Mouse (Mus musculus) heart, embryonic 14.5 days (tissue): ENCODE data around the gene Olfr1290. TPM values are rescaled to one million over a fixed set of nuclear protein-coding genes. Genes with fewer than 3 reads are reported as not detected.

Experiments used
- ATAC-seq: fragments of 200-750 bp; cut with Nextera tagmentation; 2 replicates; pipeline ENCODE4 v1.8.0; 2017; ENCODE audit warnings: low read depth, moderate TSS enrichment; ENCODE audit not compliant: insufficient number of reproducible peaks, insufficient read depth, low FRiP score
- H3K27ac ChIP-seq, 2 experiments: fragments of 200-500 bp in 1 of 2; fragments of 300-500 bp in 1 of 2; sonication (generic) in 1 of 2; replicated peaks in 1 of 2; 2 replicates each; pipeline ENCODE4 v1.5.1; 2012 to 2014; ENCODE audit warnings: low read depth in 2 of 2, low read length in 2 of 2, control low read depth in 1 of 2, mild to moderate bottlenecking in 1 of 2, mixed read lengths in 1 of 2; ENCODE audit not compliant: control insufficient read depth in 1 of 2, insufficient read depth in 1 of 2
- H3K27me3 ChIP-seq: fragments of 300-500 bp; sonication (generic); 2 replicates; pipeline ENCODE4 v1.6.1; 2014; ENCODE audit warnings: mild to moderate bottlenecking, low read length, control low read depth; ENCODE audit not compliant: control insufficient read depth, insufficient read depth
- H3K36me3 ChIP-seq: fragments of 300-500 bp; sonication (generic); 2 replicates; pipeline ENCODE4 v1.6.1; 2014; ENCODE audit warnings: mild to moderate bottlenecking, control low read depth, low read length, mixed read lengths; ENCODE audit not compliant: control insufficient read depth, insufficient read depth
- H3K4me1 ChIP-seq, 2 experiments: fragments of 200-500 bp in 1 of 2; fragments of 300-500 bp in 1 of 2; sonication (generic) in 1 of 2; 2 replicates each; pipeline ENCODE4 v1.6.1; 2012 to 2014; ENCODE audit warnings: low read length in 2 of 2, control low read depth in 1 of 2, mixed read lengths in 1 of 2; ENCODE audit not compliant: control insufficient read depth in 2 of 2, insufficient read depth in 2 of 2
- H3K4me2 ChIP-seq: fragments of 300-500 bp; sonication (generic); 2 replicates; pipeline ENCODE4 v1.6.1; 2014; ENCODE audit warnings: mild to moderate bottlenecking, low read length
- H3K4me3 ChIP-seq, 2 experiments: fragments of 200-500 bp in 1 of 2; fragments of 300-500 bp in 1 of 2; sonication (generic) in 1 of 2; 2 replicates each; pipeline ENCODE4 v1.5.1; 2012 to 2014; ENCODE audit warnings: low read length in 2 of 2, mild to moderate bottlenecking in 2 of 2, control low read depth in 1 of 2, low read depth in 1 of 2, moderate library complexity in 1 of 2; ENCODE audit not compliant: control insufficient read depth in 1 of 2, insufficient read depth in 1 of 2
- H3K9ac ChIP-seq: fragments of 300-500 bp; sonication (generic); 2 replicates; pipeline ENCODE4 v1.6.1; 2014; ENCODE audit warnings: mild to moderate bottlenecking, low read length
- H3K9me3 ChIP-seq: fragments of 300-500 bp; sonication (generic); 2 replicates; pipeline ENCODE4 v1.6.1; 2016; ENCODE audit warnings: low read length, control low read depth; ENCODE audit not compliant: control insufficient read depth
- WGBS: fragments of 180-500 bp; shearing (Covaris S2); extraction: QIAGEN DNeasy Blood & Tissue Kit; methylation state at CpG from one replicate; pipeline ENCODE4 v1.1.7; 2014; 5-methylcytosine and 5-hydroxymethylcytosine counted together
- polyA plus RNA-seq: library from polyadenylated mRNA; unstranded; fragments of >200 nt; fragmentation: Nextera tagmentation; extraction: Ambion mirVana; gene quantifications from 2 replicates; pipeline ENCODE4 v1.2.1, GENCODE M21; 2014

Olfr1290 gene
- not detected in 2 replicates for polyA plus RNA-seq

DNA sequence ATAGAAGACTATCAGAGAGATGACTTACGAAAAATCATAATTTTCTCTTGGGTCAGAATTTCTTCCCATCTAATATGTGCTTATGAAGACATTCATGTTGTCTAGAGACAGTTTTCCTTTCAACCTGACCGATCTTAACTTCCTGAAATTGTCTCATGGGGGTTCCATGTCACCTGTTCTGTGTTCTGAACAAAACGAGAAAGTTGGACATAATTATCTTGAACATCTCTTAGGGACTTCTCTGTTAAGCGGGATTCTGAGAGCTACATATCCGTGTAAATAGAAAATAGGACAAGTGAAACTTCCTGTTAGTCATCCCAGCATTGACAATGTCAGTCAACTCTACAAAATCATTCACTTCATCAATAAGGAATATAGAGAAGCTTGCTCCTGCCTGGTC, at the start of gene Olfr1290:
Gene Olfr1290, minus strand, starts transcription at position 101 of the 400 bp plus-strand sequence.
- Histone ChIP-seq H3K27me3 (no peaks in the 10 kb centered on the region), H3K9me3 (no peaks in the 10 kb centered on the region), H3K9ac (no peak within 1 kb of the TSS), H3K4me3 (no peak within 1 kb of the TSS), H3K4me2 (no peak within 1 kb of the TSS), H3K4me1 (no peaks in the 10 kb centered on the region), H3K36me3 (no peaks in the 10 kb centered on the region), H3K27ac (no peak within 1 kb of the TSS)
- 64% methylated on average over 5 of the region's 5 CpGs for WGBS
- ATAC-seq = no peak

DNA sequence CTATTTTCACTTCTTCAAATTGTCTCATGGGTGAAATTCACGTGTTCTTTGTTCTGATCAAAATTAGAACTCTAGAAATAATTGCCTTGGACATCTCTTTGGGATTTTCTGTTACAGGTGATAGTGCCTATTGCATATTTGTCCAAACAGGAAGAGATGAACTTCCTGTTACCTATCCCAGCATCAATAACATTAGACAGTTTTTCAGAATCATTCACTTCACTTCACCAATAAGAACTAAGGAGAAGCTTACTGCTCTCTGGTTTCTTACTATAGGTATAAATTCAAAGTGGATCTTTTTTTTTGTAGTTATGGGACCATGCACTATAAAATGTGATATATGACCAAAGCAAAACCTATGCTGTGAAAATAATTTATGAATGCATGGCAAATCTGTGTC, 46.6 kb upstream of the Olfr1290 start, which contains the start of gene Olfr1294:
Gene Olfr1294, minus strand, starts transcription at position 101 of the 400 bp plus-strand sequence.
- H3K9ac ChIP-seq = no peak within 1 kb of the TSS
- WGBS = 40% methylated on average over 1 of the region's 1 CpGs
- no peak for ATAC-seq
- no peaks in the 10 kb centered on the region for H3K27me3 ChIP-seq
- no peak within 1 kb of the TSS for H3K4me2 ChIP-seq
- no peaks in the 10 kb centered on the region for H3K4me1 ChIP-seq
- H3K9me3 ChIP-seq = no peaks in the 10 kb centered on the region
- H3K4me3 ChIP-seq = no peak within 1 kb of the TSS
- no peaks in the 10 kb centered on the region for H3K36me3 ChIP-seq
- H3K27ac ChIP-seq = no peak within 1 kb of the TSS

DNA sequence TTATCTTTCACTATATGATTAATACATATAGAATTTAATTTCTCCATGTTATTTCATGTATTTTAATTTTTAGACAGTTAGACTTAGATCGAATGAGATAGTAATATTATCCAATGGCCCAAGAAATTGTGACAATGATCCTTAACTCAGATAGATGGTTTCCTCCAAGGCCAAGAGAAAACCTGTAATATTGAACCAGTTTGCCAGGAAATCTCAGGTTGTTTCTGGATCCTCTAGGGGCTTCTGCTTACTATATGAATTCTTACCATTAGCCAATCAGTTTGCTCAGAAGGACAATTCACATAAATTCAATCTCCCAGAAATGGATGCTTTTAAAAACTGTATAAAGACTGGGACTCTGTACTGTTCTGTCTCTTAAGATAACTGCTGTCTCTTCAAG, 31.3 kb upstream of the Olfr1290 start, which contains the start of gene Olfr1293-ps:
Gene Olfr1293-ps, plus strand, starts transcription at position 301 of the 400 bp plus-strand sequence.
- Histone ChIP-seq H3K27me3 (no peaks in the 10 kb centered on the region), H3K4me1 (no peaks in the 10 kb centered on the region), H3K9me3 (peaks cover 1% of the 10 kb centered on the region; the same call in 1 of the 2 replicates), H3K9ac (no peak within 1 kb of the TSS), H3K27ac (no peak within 1 kb of the TSS), H3K4me3 (no peak within 1 kb of the TSS), H3K4me2 (no peak within 1 kb of the TSS), H3K36me3 (no peaks in the 10 kb centered on the region)
- no peak for ATAC-seq
- 82% methylated on average over 1 of the region's 1 CpGs for WGBS

DNA sequence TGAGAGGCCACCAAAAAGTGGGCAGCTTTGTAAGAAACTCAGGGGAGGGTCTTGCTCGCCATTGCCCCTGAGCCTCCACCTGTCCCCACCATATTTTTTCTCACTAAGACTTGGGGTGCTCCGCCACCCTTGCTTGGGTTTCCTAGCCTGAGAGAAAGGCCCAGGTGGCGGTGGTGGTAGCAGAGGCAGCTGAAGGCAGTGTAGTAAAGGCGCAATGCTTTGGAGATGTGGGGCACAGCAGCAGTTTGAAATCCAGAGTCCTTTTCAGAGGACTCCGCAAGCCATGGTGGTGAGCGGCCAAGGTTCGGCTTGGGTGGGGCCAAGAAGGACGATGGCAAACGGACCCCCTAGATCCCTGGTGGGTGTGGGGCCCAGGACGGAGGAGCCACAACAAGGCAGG, 23.8 kb upstream of the Olfr1290 start:
- H3K4me1 ChIP-seq = no peaks in the 10 kb centered on the region
- H3K27me3 ChIP-seq = no peaks in the 10 kb centered on the region
- WGBS = 81% methylated on average over 10 of the region's 10 CpGs
- no peak overlapping the region for H3K4me2 ChIP-seq
- H3K4me3 ChIP-seq = no peak overlapping the region
- no peak for ATAC-seq
- no peak overlapping the region for H3K9ac ChIP-seq
- no peaks in the 10 kb centered on the region for H3K36me3 ChIP-seq
- H3K9me3 ChIP-seq = peaks cover 6% of the 10 kb centered on the region; the same call in 1 of the 2 replicates
- H3K27ac ChIP-seq = no peak overlapping the region

DNA sequence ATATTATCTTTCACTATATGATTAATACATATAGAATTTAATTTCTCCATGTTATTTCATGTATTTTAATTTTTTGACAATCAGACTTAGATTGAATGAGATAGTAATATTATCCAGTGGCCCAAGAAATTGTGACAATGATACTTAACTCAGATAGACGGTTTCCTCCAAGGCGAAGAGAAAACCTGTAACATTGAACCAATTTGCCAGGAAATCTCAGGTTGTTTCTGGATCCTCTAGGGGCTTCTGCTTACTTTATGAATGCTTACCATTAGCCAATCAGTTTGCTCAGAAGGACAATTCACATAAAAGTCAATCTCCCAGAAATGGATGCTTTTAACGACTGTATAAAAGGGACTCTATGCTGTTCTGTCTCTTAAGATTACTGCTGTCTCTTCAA, 3.3 kb upstream of the Olfr1290 start, which contains the start of gene Olfr1291-ps1:
Gene Olfr1291-ps1, plus strand, starts transcription at position 301 of the 400 bp plus-strand sequence.
- H3K9me3 ChIP-seq = no peaks in the 10 kb centered on the region
- H3K27ac ChIP-seq = no peak within 1 kb of the TSS
- no peak for ATAC-seq
- H3K36me3 ChIP-seq = no peaks in the 10 kb centered on the region
- no peak within 1 kb of the TSS for H3K4me3 ChIP-seq
- H3K4me1 ChIP-seq = no peaks in the 10 kb centered on the region
- H3K27me3 ChIP-seq = no peaks in the 10 kb centered on the region
- 88% methylated on average over 3 of the region's 3 CpGs for WGBS
- no peak within 1 kb of the TSS for H3K9ac ChIP-seq
- no peak within 1 kb of the TSS for H3K4me2 ChIP-seq

DNA sequence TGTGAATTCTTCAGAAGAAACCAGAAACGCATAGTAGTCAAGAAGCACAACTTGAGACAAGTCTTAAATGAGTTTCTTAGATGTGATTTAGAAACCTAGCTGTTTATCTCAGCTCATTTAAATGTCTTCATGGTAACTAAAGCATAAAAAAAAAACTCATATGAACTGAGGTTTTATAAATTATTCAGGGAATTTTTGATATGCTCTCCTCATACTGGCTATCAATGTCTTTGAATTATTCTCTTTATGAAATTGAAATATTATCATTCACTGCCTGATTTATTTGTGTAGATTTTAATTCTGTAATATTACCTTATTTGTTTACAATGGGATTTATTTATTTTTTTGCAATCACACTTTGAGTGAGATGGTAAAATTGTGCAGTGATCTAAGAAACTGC, 13.1 kb downstream of the Olfr1290 start, which contains the start of gene Olfr1289:
Gene Olfr1289, plus strand, starts transcription at position 301 of the 400 bp plus-strand sequence.
- Histone ChIP-seq H3K27ac (no peak within 1 kb of the TSS), H3K4me1 (no peaks in the 10 kb centered on the region), H3K4me3 (no peak within 1 kb of the TSS), H3K27me3 (no peaks in the 10 kb centered on the region), H3K9ac (no peak within 1 kb of the TSS), H3K36me3 (no peaks in the 10 kb centered on the region), H3K9me3 (no peaks in the 10 kb centered on the region), H3K4me2 (no peak within 1 kb of the TSS)
- 63% methylated on average over 1 of the region's 1 CpGs for WGBS
- ATAC-seq = no peak

DNA sequence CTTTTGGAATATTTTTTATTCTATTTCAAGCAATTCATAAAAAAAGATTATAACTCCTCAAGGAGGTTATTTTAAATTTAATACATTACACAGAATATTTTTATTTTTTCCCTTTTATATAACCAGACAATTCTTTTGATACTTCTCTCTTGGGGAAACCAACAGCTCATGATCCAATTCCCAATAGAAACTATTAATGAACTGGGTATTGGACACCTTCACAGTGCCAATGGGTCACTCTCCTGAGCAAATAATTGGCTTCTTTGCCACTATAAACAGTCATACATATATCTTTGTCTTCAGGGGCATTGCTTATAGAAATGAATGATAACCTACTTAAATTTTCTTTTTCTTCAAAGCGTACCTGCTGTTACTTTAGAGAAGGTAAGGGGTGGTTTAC, 19.8 kb downstream of the Olfr1290 start, which contains the start of gene Olfr1288:
Gene Olfr1288, plus strand, starts transcription at position 301 of the 400 bp plus-strand sequence.
- H3K36me3 ChIP-seq = no peaks in the 10 kb centered on the region
- no peaks in the 10 kb centered on the region for H3K27me3 ChIP-seq
- no peaks in the 10 kb centered on the region for H3K4me1 ChIP-seq
- H3K4me3 ChIP-seq = no peak within 1 kb of the TSS
- 83% methylated on average over 1 of the region's 1 CpGs for WGBS
- H3K4me2 ChIP-seq = no peak within 1 kb of the TSS
- H3K27ac ChIP-seq = no peak within 1 kb of the TSS
- H3K9me3 ChIP-seq = no peaks in the 10 kb centered on the region
- no peak within 1 kb of the TSS for H3K9ac ChIP-seq
- ATAC-seq = no peak

DNA sequence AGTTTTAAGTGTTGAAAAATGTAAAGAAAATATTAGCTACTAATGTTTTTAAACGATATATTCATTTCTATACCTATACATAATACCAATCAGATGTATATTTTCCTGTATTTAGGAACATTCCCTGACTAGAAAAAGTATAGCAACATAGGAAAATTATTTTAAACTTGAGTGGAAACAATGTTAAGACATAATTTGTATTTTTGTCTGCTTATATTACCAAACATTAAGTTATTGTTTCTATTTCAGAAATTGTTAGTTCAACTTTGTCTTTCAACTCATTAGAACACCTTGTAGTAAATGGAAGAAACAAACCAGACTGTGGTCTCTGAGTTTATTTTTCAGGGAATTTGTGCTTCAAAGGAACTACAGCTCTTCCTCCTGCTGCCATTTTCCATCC, 44.8 kb downstream of the Olfr1290 start, which contains the start of gene Olfr1287:
Gene Olfr1287, plus strand, starts transcription at position 301 of the 400 bp plus-strand sequence.
- Histone ChIP-seq H3K4me3 (no peak within 1 kb of the TSS), H3K27ac (no peak within 1 kb of the TSS), H3K27me3 (no peaks in the 10 kb centered on the region), H3K36me3 (no peaks in the 10 kb centered on the region), H3K9me3 (no peaks in the 10 kb centered on the region), H3K4me2 (no peak within 1 kb of the TSS), H3K4me1 (no peaks in the 10 kb centered on the region), H3K9ac (no peak within 1 kb of the TSS)
- WGBS = 52% methylated on average over 1 of the region's 1 CpGs
- no peak for ATAC-seq
